Mouse (Mus musculus) bone marrow macrophage, adult 2 months (primary cell): Measurements from ENCODE around the gene Aco2. TPM values are rescaled to one million over a fixed set of nuclear protein-coding genes. Genes with fewer than 3 reads are reported as not detected.
A peak's percentile ranks its signal among the peaks of the same experiment; 100 is the strongest.

ENCODE experiments used
- H3K27ac ChIP-seq: 2 replicates; pipeline ENCODE4 v1.5.1; 2012; ENCODE audit warnings: low read depth, low read length; ENCODE audit not compliant: insufficient read depth
- H3K4me1 ChIP-seq: 2 replicates; pipeline ENCODE4 v1.6.1; 2012; ENCODE audit warnings: low read length; ENCODE audit not compliant: control insufficient read depth, insufficient read depth
- H3K4me3 ChIP-seq: 2 replicates; pipeline ENCODE4 v1.5.1; 2012; ENCODE audit warnings: mild to moderate bottlenecking, low read length, moderate library complexity; ENCODE audit not compliant: insufficient read depth
- CTCF ChIP-seq: IDR thresholded peaks from 2 replicates; pipeline ENCODE4 v1.5.1; 2012; ENCODE audit warnings: low read depth, mild to moderate bottlenecking, low read length, moderate library complexity
- POLR2A ChIP-seq: IDR thresholded peaks from 2 replicates; pipeline ENCODE4 v1.6.1; 2012; ENCODE audit warnings: mild to moderate bottlenecking, low read depth, low read length, borderline replicate concordance
- polyA plus RNA-seq: library from polyadenylated mRNA; stranded (reverse); fragments of >200 nt; gene quantifications from 2 replicates; pipeline ENCODE4 v1.2.4, GENCODE M21; 2012; ENCODE audit not compliant: missing spikeins, insufficient read depth, insufficient read length

Aco2 gene
- 79.8 and 97.0 TPM in 2 replicates for polyA plus RNA-seq

DNA sequence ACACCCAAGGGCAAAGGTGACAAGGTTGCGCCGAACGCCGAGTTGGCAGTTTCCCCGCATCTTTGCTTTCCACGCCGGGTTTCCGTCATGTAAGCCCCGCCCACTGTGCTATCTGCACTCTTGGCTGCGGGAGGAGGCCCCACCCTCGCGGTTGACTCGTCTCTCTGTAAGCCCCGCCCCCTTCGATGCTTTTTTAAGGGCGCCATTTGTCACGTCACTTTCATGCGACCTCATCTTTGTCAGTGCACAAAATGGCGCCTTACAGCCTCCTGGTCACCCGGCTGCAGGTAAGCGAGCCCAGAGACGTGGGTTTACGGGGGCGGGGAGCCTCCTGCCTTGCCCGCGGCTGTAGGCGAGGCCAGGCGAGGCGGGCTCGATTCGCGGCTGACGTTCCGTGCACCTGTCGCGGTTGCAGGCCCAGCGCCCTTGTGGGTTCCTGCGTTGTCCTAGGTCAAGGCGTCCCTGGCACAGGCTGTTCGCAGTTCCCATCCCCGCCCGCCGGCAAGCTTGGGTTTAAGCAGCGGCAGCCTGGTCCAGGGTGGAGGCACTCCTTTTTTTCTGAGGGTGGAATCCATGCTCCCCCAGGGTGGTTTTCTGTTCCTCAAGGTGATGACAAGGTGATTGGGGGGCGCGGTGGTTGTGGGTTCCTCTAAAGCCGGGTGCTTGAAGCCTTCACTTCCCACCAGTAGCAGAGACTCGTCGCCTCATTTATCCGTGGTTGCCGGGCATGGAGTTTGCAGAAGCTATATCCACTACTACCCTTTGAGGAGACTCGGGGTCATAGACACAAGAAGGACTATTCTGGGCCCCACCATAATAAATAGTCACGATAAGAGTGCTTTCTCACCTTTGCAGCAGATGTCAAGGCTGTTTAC lies at the start of gene Aco2:
TSS of gene Aco2 (plus strand) at position 48 of the 875 bp plus-strand sequence.
- Histone ChIP-seq H3K4me3 (peak within 1 kb of the TSS; percentile 99), H3K27ac (peak within 1 kb of the TSS; percentile 97), H3K4me1 (peaks cover 13% of the 10 kb centered on the region)
- TF ChIP-seq POLR2A (no peak), CTCF (no peak)

DNA sequence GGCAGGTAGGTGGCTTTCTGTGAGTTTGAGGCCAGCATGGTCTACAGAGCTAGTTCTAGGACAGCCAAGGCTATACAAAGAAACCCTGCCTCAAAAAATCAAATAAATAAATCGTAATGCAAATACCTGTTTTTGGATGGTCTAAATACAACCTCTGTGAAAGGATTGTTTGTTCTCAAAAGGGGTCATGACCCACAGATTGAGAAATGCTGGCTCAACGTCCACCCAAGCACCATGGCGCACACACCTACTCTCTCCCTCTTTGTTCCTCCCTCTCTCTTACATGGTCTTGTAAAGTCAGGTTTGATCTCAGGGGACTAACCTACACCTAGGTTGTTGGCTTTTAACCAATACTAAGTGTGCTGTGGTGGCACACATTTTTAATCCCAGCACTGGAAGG lies 49.5 kb upstream of the Aco2 start:
- no peak overlapping the region for H3K27ac ChIP-seq
- H3K4me3 ChIP-seq, result no peak overlapping the region
- TF ChIP-seq CTCF (no peak), POLR2A (no peak)

DNA sequence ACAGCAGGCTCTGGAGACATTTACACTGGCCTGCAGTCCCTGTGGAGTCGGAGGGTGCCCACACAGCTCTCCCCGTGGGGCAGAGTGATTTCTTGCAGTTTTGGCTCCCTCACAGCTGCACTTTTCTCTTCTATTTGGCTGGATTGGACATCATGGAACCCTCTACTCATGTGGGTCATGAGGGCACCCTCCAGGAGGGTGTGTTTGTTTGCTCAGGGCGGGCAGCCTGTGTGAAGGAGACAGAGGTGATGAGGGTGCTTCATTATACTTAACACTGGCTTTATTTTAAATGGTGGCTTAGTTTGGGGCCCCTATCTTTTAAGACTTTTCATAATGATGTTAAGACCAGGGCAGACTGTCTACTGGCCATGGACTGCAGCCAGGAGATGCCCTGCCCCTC lies 47.3 kb upstream of the Aco2 start:
- Histone ChIP-seq H3K27ac (no peak overlapping the region), H3K4me3 (no peak overlapping the region), H3K4me1 (no peaks in the 10 kb centered on the region)
- TF ChIP-seq CTCF (no peak), POLR2A (no peak)

More for the DNA sequence above, 49.5 kb upstream of the Aco2 start:
- H3K4me1 ChIP-seq, result no peaks in the 10 kb centered on the region

DNA sequence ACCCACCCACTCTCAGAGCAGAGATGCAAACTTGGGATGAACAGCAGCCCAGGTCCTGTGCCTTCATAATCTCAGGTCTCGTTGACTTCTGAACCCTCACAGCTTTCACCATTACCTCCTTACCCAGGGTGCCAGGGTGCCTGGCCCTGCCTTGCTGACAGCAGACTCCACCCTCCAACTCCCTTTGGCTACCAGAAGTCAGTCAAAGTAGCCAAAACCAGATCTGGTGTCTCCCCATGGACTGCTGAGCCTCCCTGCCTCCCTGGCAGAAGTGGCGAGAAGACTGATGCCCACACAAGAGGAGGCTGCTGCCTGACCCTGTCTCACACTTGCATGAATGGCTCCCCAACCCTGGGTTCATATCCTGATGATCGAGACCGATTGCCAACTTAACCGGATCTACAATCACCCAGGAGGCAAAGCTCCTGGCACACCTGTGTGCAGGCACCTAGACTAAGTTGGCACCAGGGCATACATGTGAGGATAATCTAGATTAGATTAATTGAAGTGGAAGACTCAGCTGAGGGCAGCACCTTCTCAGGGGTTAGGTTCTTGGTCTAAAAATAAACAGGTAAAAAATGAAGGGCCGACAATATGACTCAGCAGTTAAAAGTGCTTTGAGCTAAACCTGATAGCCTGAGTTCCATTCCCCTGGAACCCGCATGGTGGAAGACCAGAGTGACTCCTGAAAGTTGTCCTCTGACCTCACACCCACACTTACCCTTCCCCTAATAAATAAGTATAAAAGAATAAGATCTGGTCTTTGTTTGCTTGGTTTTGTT lies 43.5 kb upstream of the Aco2 start:
- 0 out of 2 replicates have a peak, but pooled peaks cover 2% of the 10 kb centered on the region for H3K4me1 ChIP-seq
- no peak overlapping the region for H3K27ac ChIP-seq
- no peak overlapping the region for H3K4me3 ChIP-seq
- TF ChIP-seq POLR2A (no peak), CTCF (no peak)

DNA sequence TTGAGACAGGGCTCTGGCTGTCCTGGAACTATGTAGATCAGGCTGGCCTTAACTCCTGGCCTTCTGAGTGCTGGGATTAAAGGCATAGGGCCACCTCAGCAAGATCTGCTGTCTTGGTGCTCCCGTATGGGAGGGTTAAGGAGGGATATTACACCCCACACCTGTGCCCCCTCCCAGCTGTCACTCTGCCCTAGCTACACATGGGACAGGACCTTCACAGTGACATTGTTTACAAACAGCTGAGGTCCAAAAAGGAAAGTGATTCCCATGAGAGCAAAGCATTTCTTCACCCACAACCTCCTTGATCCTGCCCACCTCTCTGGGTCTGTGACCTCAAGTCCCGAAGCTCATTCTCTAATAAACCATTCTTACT lies 42.9 kb upstream of the Aco2 start:
- no peak overlapping the region for H3K4me3 ChIP-seq
- H3K27ac ChIP-seq, result no peak overlapping the region
- no peak for TF ChIP-seq CTCF
- no peak for TF ChIP-seq POLR2A
- 0 out of 2 replicates have a peak, but pooled peaks cover 2% of the 10 kb centered on the region for H3K4me1 ChIP-seq

DNA sequence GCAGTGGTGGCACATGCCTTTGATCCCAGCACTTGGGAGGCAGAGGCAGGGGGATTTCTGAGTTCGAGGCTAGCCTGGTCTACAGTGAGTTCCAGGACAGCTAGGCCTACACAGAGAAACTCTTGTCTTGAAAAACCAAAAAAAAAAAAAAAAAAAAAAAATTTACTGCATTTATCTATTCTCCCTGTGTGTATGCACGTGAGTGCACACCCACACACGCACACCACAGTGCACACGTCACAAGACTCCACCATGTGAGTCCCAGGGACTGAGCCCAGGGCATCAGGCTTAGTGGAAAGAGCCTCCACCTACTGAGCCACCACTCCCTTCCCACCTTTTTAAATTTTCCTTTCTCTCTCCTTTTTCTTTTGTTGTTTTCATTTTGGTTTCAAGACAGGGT lies 41.6 kb upstream of the Aco2 start:
- no peak overlapping the region for H3K27ac ChIP-seq
- H3K4me3 ChIP-seq, result no peak overlapping the region
- no peak for TF ChIP-seq POLR2A
- TF ChIP-seq CTCF, result no peak
- peaks cover 4% of the 10 kb centered on the region for H3K4me1 ChIP-seq

DNA sequence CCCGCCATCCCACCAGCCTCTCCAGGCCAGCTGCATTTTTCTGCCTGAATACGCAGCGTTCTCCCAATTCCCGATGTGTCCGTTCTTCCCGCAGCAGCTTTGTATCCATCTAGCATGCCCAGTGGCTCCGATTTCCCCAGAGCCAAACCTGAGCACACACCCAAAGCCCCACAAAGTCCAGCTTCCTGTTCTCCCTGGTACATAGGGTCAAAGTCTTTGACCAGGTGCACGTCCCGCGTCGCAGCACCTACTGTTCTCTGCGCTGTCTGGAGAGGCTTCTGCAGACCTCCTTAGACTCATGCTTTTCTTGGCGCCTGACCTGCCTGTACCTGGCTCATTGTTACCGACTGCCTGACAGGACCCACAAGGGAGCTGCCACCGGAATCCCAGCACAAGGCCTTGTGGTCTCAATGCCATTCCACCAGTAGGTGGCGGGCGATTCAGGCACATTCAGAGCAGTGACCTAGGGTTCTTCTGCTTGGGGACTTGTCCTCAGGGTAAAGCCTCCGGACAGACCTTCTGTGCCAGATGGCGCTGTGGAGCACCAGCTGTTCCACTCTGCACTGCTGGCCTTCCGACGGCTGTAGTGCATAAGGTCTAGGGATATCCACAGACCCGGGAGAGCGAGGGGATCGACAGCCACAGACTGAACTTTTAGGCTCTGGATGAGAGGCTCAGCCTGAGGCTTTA lies 40.8 kb upstream of the Aco2 start:
- H3K27ac ChIP-seq, result no peak overlapping the region
- TF ChIP-seq POLR2A, result no peak
- peak; percentile 95 for TF ChIP-seq CTCF
- peaks cover 9% of the 10 kb centered on the region for H3K4me1 ChIP-seq
- no peak overlapping the region for H3K4me3 ChIP-seq

DNA sequence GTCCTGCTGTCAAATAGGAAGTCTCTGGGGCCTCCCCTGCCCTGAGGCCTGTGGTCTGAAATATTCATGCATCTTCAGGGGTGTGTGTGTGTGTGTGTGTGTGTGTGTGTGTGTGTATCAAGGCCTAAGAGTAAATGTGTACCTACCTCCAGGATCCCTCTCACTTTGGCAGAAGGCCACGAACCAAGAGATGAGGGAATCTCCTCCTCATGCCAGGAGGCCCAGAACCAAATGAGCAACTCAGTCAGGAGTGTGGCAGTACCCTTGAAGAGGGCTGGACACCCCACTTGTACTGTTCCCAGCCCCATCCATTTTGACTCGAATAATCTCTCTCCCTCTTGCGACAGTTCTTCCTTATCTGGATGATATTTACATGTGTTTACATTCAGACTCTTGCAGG lies 39.9 kb upstream of the Aco2 start:
- Histone ChIP-seq H3K27ac (no peak overlapping the region), H3K4me1 (peaks cover 16% of the 10 kb centered on the region), H3K4me3 (no peak overlapping the region)
- TF ChIP-seq POLR2A (no peak), CTCF (no peak)

DNA sequence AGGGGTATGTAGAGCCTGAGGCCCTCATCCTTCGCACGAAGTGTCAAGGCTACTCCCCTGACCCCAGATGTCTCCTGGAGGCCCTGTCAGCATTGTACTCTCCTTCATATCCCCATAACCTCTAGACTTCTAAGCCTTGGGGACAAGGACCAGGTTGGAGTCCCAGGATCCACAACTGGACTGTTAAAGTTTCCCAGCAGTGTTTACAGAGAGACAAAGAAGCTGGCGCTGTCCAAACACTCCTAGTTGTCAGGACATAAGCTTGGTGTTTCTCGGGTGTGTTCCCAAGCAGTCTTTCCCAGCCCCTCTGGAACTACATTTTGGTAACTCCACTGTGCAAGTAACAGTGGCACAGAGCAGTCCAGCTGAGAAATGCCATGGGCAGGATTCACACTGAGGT lies 38.6 kb upstream of the Aco2 start:
- Histone ChIP-seq H3K27ac (no peak overlapping the region), H3K4me3 (no peak overlapping the region), H3K4me1 (peaks cover 21% of the 10 kb centered on the region)
- TF ChIP-seq POLR2A (no peak), CTCF (no peak)
